Mouse (Mus musculus) thymus, adult 2 months (tissue): ENCODE measurements around the gene Tmem151a. TPM values are rescaled to one million over a fixed set of nuclear protein-coding genes. Genes with fewer than 3 reads are reported as not detected.

Experiments
- DNase-seq: peaks from one replicate; pipeline ENCODE4 v3.0.0; 2021
- H3K27ac ChIP-seq: fragments of 200-500 bp; 2 replicates; pipeline ENCODE4 v1.5.1; 2012; ENCODE audit warnings: low read length, control low read depth; ENCODE audit not compliant: control insufficient read depth, insufficient read depth
- H3K27me3 ChIP-seq: fragments of 200-500 bp; 2 replicates; pipeline ENCODE4 v1.6.1; 2012; ENCODE audit warnings: mild to moderate bottlenecking, low read length, moderate library complexity, mixed read lengths; ENCODE audit not compliant: control insufficient read depth, insufficient read depth
- H3K36me3 ChIP-seq: fragments of 200-500 bp; 2 replicates; pipeline ENCODE4 v1.6.1; 2012; ENCODE audit warnings: mild to moderate bottlenecking, low read length, moderate library complexity; ENCODE audit not compliant: control insufficient read depth, insufficient read depth
- H3K4me1 ChIP-seq: fragments of 200-500 bp; replicated peaks from 2 replicates; pipeline ENCODE4 v1.6.1; 2012; ENCODE audit warnings: low read length; ENCODE audit not compliant: control insufficient read depth, insufficient read depth
- H3K4me3 ChIP-seq: fragments of 200-500 bp; 2 replicates; pipeline ENCODE4 v1.5.1; 2012; ENCODE audit warnings: mild to moderate bottlenecking, low read length, control low read depth, moderate library complexity; ENCODE audit not compliant: control insufficient read depth, insufficient read depth
- CTCF ChIP-seq: fragments of 200-500 bp; IDR thresholded peaks from 2 replicates; pipeline ENCODE4 v1.5.1; 2012; ENCODE audit warnings: mild to moderate bottlenecking, control low read depth, low read length, moderate library complexity, borderline replicate concordance; ENCODE audit not compliant: control insufficient read depth, poor library complexity, insufficient read depth; ENCODE audit errors: extremely low read depth
- POLR2A ChIP-seq: fragments of 200-500 bp; IDR thresholded peaks from 2 replicates; pipeline ENCODE4 v1.6.1; 2012; ENCODE audit warnings: mild to moderate bottlenecking, low read length, control low read depth, moderate library complexity; ENCODE audit not compliant: control insufficient read depth, poor library complexity, insufficient read depth; ENCODE audit errors: extremely low read depth
- WGBS: fragments of 180-500 bp; shearing (Covaris S2); methylation state at CpG from one replicate; pipeline ENCODE4 v1.1.7; 2018; 5-methylcytosine and 5-hydroxymethylcytosine counted together
- polyA plus RNA-seq: library from polyadenylated mRNA; depleted of rRNA; stranded (reverse); fragments of >200 nt; gene quantifications from 2 replicates; pipeline ENCODE4 v1.2.3, GENCODE M21; 2012

Gene Tmem151a
- polyA plus RNA-seq, 1 experiment = 3.5 TPM

- 35% methylated on average over 5 of the region's 5 CpGs for WGBS
- no peaks in the 10 kb centered on the region for H3K36me3 ChIP-seq
- no peak for DNase-seq
- TF ChIP-seq CTCF (no peak), POLR2A (no peak)
- H3K27ac ChIP-seq = no peak overlapping the region
- no peak overlapping the region for H3K4me3 ChIP-seq
- H3K27me3 ChIP-seq = peaks cover 16% of the 10 kb centered on the region
- H3K4me1 ChIP-seq = peaks cover 11% of the 10 kb centered on the region
Observed at GRCm38 (mm10) chr19:5073518-5073917, 11.8 kb downstream of the Tmem151a start.

- Histone ChIP-seq H3K27ac (no peak overlapping the region), H3K4me3 (no peak overlapping the region), H3K27me3 (peaks cover 20% of the 10 kb centered on the region), H3K36me3 (no peaks in the 10 kb centered on the region), H3K4me1 (peaks cover 11% of the 10 kb centered on the region)
- no peak for TF ChIP-seq POLR2A
- 2% methylated on average over 15 of the region's 15 CpGs for WGBS
- DNase-seq = peak; percentile 29
Observed at GRCm38 (mm10) chr19:5073028-5073427, 12.3 kb downstream of the Tmem151a start.

GRCm38 (mm10) chr19:5072389-5073019 lies 12.8 kb downstream of the Tmem151a start:
- 11% methylated on average over 20 of the region's 20 CpGs for WGBS
- no peak for TF ChIP-seq POLR2A
- no peak for TF ChIP-seq CTCF
- Histone ChIP-seq H3K4me3 (peak overlapping the region; percentile 16; the same call in 1 of the 2 replicates), H3K27ac (no peak overlapping the region), H3K27me3 (peaks cover 25% of the 10 kb centered on the region), H3K4me1 (peaks cover 11% of the 10 kb centered on the region), H3K36me3 (no peaks in the 10 kb centered on the region)
- no peak for DNase-seq

- 12% methylated on average over 40 of the region's 40 CpGs for WGBS
- no peak for DNase-seq
- Histone ChIP-seq H3K4me1 (peaks cover 11% of the 10 kb centered on the region), H3K27me3 (peaks cover 25% of the 10 kb centered on the region), H3K36me3 (no peaks in the 10 kb centered on the region), H3K4me3 (peak overlapping the region; percentile 16), H3K27ac (no peak overlapping the region)
- TF ChIP-seq CTCF (no peak), POLR2A (no peak)
Observed at GRCm38 (mm10) chr19:5071545-5072369, 13.6 kb downstream of the Tmem151a start.

GRCm38 (mm10) chr19:5071077-5071476 lies 14.3 kb downstream of the Tmem151a start:
- no peaks in the 10 kb centered on the region for H3K36me3 ChIP-seq
- no peak overlapping the region for H3K4me3 ChIP-seq
- 60% methylated on average over 11 of the region's 11 CpGs for WGBS
- DNase-seq = no peak
- H3K27ac ChIP-seq = no peak overlapping the region
- H3K27me3 ChIP-seq = peaks cover 25% of the 10 kb centered on the region
- TF ChIP-seq CTCF (no peak), POLR2A (no peak)
- H3K4me1 ChIP-seq = peaks cover 11% of the 10 kb centered on the region

GRCm38 (mm10) chr19:5069978-5070377 lies 15.4 kb downstream of the Tmem151a start:
- Histone ChIP-seq H3K36me3 (no peaks in the 10 kb centered on the region), H3K27me3 (peaks cover 25% of the 10 kb centered on the region), H3K27ac (no peak overlapping the region), H3K4me1 (peaks cover 11% of the 10 kb centered on the region), H3K4me3 (no peak overlapping the region)
- TF ChIP-seq POLR2A = no peak
- TF ChIP-seq CTCF = no peak
- WGBS = 94% methylated on average over 7 of the region's 7 CpGs
- no peak for DNase-seq

GRCm38 (mm10) chr19:5069486-5069885 lies 15.8 kb downstream of the Tmem151a start:
- H3K4me3 ChIP-seq = no peak overlapping the region
- no peak overlapping the region for H3K27ac ChIP-seq
- whole genome bisulfite sequencing = 93% methylated on average over 5 of the region's 5 CpGs
- TF ChIP-seq CTCF (no peak), POLR2A (no peak)
- DNase-seq = no peak
- H3K27me3 ChIP-seq = peaks cover 25% of the 10 kb centered on the region
- peaks cover 11% of the 10 kb centered on the region for H3K4me1 ChIP-seq
- no peaks in the 10 kb centered on the region for H3K36me3 ChIP-seq
